Mouse (Mus musculus): ENCODE measurements around the gene Gabra1. TPM values are rescaled to one million over a fixed set of nuclear protein-coding genes. Genes with fewer than 3 reads are reported as not detected.

Gene Gabra1
- polyA plus RNA-seq, 1 experiment from 2014 or later: 3.8 TPM

Other genes starting within 250 kb of the Gabra1 start
- 0.22 and 0.28 TPM in 2 replicates for gene Gabrg2, start 182.1 kb downstream of the Gabra1 start, polyA plus RNA-seq (2015; fragmentation: Nextera tagmentation; extraction: Ambion mirVana)
- gene Gabra6, start 138.1 kb upstream of the Gabra1 start, polyA plus RNA-seq (2015; fragmentation: Nextera tagmentation; extraction: Ambion mirVana): not detected in 2 replicates
- 1.3 and 1.7 TPM in 2 replicates for gene Gabrb2, start 236.8 kb upstream of the Gabra1 start, polyA plus RNA-seq (2015; fragmentation: Nextera tagmentation; extraction: Ambion mirVana)

Measured in embryonic facial prominence, embryonic 15.5 days (tissue).